Mouse (Mus musculus): ENCODE results near the gene Vmn1r232.
A peak's percentile ranks its signal among the peaks of the same experiment; 100 is the strongest.

Gene Vmn1r232

DNA sequence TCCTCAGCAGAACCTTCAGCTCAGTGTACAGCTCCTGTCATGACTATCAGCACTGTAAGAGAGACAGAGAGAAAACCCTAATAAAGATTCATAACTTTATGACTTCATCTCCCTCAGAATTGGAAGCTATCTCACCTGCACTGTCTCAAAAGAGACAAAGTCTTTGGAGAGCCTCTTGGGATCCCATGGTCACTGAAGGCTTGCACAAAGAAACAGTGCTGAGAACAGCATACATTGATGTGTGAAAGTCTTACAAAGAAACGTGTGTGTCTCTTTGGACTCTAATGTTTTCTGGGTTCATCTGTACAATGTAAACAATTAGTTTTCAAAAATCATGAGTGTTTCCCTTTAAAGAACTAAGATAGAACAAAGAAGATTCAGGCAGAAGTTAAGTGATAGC is at the start of gene Vmn1r232:
Gene Vmn1r232, minus strand, starts transcription at position 101 of the 400 bp plus-strand sequence.
- no peak for DNase-seq (ENCODE audit: extremely low spot score, low spot score)

DNA sequence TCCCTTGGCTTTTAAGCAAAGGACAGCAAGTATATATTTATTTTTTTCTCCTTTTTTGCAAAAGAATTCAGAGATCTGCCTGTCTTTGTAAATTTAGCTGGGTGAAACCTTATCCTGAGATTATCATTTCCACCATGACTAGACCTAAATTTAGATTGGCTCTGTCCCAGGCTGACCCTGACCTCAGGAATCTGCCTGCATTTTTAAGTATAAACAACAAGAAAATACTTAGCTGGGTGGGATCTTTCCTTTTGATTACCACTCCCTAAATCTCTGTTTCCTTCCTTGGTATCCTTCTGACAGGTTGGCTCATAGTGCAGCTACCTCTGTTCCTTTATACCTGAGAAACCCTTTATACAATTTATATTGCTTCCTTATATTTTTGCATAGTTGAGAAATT is 47.2 kb upstream of the Vmn1r232 start:
- DNase-seq (ENCODE audit: extremely low spot score, low spot score), result no peak

DNA sequence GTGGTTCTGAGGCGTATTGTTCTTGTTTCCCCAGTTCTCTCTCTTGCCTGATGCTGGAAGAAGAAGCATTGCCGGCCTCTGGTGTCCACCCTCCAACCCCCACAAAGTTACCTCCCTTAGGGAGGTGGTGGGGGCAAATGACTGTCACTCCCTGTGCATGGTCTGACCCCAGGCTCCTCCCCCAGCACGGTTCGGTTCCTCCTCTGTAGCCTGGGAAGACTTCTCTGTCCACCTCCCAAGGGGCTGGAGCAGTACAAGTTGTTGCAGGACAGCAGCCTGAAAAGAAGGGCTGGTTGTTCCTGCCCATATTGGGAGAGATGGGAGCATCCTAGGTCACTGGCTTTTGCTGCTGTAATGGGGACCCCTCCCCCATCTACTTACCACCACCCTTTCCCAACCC is 45.9 kb upstream of the Vmn1r232 start:
- peak; percentile 9 for DNase-seq (ENCODE audit: extremely low spot score, low spot score)

DNA sequence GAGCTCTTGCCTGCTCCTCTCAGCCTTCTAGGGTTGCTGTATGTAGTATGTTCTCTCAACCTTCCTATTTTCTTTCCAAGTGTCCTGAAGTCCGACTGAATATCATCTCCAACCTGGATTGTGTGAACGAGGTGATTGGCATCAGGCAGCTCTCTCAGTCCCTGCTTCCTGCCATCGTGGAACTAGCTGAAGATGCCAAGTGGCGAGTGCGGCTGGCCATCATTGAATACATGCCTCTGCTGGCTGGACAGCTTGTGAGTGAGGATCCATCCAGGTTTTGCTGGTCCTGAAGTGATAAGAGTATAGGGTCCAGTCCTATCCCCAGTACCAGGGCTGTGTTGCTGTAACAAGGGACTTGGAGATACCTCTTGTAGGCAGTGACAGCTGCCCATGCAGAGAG is 40.9 kb upstream of the Vmn1r232 start:
- DNase-seq (ENCODE audit: extremely low spot score, low spot score), result no peak

DNA sequence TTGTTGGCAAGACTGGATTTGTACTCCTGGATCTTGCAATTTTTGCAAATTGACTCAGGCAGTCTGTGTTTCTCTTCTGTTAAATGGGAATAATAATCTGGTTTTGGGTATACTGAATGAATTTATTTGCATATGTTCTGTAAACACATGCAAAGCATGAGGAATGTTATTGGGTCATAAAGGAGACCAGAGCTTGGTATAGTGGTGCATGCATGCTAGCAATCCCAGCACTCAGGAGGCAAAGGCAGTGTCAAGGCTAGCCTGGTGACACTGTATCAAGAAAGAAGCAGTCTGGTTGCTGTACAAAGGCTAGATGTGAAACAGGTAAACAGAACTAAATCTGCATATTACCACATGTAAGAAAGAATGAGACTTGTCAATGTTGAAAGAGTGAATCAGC is 27.1 kb upstream of the Vmn1r232 start:
- no peak for DNase-seq (ENCODE audit: extremely low spot score, low spot score)

DNA sequence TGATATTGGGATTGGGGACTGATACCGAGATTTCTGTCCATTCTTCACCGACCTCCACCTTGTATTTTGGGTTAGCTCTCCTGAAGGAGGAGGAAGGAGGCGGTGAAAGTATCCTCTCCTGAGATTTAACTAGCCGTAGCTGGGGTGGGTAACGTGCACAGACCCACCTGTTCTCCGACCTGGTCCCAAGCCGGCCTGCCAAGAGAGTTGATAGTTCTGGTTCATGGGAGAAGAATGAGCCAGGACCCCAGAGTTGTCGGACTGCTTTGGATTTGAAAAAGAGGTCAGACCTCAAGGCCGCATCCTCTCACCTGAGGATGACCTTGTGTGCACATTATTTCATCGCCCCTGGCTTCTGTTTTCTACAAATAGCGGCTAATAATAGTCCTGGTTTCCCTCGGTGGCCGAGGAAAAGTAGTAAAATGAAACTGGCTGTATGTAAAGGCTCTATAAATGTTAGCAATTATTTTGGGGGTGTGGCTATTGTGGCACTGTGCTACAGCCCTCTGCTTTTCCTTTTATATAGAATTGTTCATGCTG is 26.6 kb upstream of the Vmn1r232 start:
- DNase-seq (ENCODE audit: extremely low spot score, low spot score), result no peak

DNA sequence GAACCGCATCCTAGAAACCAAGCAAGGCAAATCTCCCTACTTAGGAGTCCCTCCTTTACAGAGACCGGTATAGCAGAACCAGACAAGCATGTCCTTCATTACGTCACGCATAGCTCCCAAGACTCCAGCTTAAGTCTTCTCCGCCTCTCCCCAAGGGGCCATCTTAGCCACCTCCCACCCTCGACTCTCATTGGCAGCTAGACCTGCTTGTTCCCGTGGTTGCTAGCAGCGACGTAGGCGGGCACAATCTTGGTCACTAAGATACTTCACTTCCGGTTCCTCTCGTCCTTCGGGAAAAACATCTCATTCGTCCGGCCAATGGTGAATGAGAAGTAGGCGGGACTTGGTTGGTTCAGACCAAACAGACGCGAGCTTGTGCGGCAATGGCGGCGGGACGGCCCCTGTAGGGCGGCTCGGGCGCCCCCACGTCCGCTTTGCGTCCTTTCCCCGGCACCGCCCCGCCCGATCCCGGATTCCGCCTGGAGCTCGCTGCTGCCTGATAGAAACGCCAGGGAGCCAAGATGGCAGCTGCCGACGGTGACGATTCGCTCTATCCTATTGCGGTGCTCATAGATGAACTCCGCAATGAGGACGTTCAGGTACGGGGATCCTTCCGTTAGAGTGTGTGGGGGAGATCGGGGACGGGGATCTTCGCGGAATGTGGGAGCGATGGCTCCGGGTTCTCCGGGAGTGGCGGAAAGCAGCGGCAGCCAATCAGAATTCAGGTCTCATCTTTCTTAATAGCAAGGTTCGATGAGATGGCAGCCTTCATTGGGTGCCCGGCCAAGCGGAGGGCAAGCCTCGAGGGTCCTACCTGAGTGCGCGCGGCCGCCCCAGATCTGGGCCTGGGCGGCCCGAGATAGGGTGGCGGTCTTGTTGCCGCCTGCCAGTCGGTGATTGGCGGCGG is 25.7 kb upstream of the Vmn1r232 start, which contains the start of gene Ppp2r1a:
Gene Ppp2r1a, plus strand, starts transcription at position 327 of the 907 bp plus-strand sequence.
- DNase-seq (ENCODE audit: extremely low spot score, low spot score), result peak; percentile 95

DNA sequence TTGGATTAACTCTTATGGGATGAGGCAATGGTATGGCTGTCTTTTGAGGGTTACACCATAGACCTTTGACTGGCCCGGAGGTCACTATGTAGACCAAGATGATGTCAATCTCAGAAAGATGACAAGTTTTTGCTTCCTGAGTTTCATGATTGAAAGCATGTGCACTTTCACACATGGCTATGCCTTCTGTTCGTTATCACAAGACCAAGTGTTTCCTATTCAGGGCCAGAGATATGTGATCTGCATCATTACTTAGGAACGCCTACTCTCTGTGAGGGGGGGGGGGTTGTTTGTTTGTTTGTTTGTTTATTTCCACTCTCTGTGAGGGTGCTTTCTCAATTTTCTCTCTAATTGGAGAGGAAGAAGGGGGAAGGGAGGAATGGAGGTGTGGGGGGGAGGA is 24.7 kb upstream of the Vmn1r232 start:
- DNase-seq (ENCODE audit: extremely low spot score, low spot score), result no peak

DNA sequence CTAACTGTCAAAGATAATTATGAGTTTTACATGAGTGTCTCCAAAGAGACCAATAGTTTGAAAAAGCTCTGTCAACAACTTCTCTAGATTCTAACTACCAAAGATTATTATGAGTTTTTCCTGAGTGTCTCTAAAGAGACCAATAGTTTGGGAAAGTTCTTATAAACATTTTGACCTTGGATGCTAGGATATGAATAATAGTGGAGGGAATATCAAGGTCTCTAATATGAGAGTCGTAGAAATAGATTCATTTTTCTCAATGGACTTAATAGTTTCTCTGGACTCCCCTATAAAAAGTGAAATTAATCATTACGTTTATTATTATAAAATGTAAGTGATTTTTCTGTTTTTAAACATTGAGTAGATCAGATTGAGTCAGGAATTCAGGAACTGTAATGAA is 14.5 kb downstream of the Vmn1r232 start, which contains the start of gene Vmn1r231:
Gene Vmn1r231, minus strand, starts transcription at position 101 of the 400 bp plus-strand sequence.
- no peak for DNase-seq (ENCODE audit: extremely low spot score, low spot score)

Data from neural tube, embryonic 10.5 days (tissue).